Mouse (Mus musculus) layer of hippocampus, adult 2 months (tissue): ENCODE data around the gene Ccl9. TPM values are rescaled to one million over a fixed set of nuclear protein-coding genes. Genes with fewer than 3 reads are reported as not detected.
A peak's percentile ranks its signal among the peaks of the same experiment; 100 is the strongest.

Experiments used
- DNase-seq, 2 experiments: peaks; one replicate each; pipeline ENCODE4 v3.0.0; 2022; ENCODE audit warnings: low spot score in 2 of 2
- H3K27ac ChIP-seq: fragments of 200-600 bp; 2 replicates; pipeline ENCODE4 v1.8.1; 2022
- H3K4me3 ChIP-seq: fragments of 200-600 bp; 2 replicates; pipeline ENCODE4 v1.8.1; 2022; ENCODE audit warnings: mild to moderate bottlenecking
- CTCF ChIP-seq: fragments of 200-600 bp; conservative IDR thresholded peaks from 2 replicates; pipeline ENCODE4 v1.8.1; 2022; ENCODE audit warnings: antibody characterized with exemption, mild to moderate bottlenecking, moderate library complexity
- total RNA-seq, 2 experiments: library from RNA; stranded (reverse); gene quantifications; 2 replicates each; pipeline ENCODE4 v1.2.3; 2021

Ccl9 gene
- total RNA-seq, 2 experiments from 2014 or later: 4.5 to 4.8 TPM

DNA sequence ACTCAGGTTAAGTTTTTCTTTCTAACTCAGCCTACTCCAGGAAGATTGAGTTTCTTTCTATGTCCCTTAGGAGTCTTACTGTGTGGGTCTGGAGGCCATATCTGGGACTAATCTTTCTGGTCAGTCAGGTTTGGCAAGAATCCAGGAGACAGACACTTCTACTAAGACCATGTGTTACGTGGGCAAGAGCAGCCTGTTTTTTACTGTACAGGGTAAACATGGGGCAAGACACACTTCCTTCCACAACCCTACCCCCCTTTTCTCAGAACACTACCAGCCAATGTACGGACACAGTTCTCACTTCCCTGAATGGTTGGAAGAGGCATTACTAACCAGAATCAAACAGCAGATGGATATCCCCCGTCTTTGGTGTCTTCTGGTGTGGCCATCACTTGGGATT, 34.2 kb downstream of the Ccl9 start:
- H3K27ac ChIP-seq: no peak overlapping the region
- TF ChIP-seq CTCF: no peak
- DNase-seq: no peak
- no peak overlapping the region for H3K4me3 ChIP-seq

DNA sequence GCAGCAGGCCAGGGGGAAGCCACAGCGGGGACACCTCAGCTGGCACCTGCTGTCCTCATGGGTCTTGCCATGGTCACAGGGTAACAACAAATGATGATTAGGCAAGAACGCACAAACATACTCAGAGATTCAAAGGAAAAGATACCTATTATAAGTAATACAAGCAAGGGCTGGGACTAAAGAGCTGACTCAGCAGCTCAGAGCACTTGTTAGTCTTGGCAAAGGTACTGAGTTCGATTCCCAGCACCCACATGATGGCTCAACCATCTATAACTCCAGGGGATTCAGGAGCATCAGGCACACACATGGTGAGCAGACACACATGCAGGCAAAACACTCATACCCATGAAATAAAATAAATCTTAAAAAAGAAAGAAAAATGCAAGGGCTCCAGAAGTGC, 37.0 kb downstream of the Ccl9 start:
- H3K27ac ChIP-seq: no peak overlapping the region
- H3K4me3 ChIP-seq: no peak overlapping the region
- no peak for TF ChIP-seq CTCF
- DNase-seq: no peak

DNA sequence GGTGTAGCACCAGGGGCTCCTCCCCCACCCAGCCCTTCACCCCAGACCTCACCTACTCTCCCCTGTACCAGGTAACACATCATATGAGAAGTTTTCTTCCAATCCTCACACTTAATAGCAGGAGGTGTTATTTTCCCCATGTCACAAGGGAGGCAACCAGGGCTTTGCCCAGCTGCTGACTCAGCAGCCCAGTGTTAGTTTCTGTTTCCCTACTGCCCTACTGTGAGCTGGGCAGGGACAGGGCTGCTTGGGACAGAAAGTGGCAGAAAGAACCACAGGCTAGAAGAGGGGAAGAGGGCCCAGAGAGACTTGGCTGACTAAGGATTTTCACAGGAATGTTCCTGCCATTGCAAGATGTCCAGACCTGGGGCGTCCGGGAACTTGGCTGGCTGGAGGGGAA, 37.5 kb downstream of the Ccl9 start:
- Histone ChIP-seq H3K4me3 (no peak overlapping the region), H3K27ac (no peak overlapping the region)
- no peak for DNase-seq
- no peak for TF ChIP-seq CTCF

DNA sequence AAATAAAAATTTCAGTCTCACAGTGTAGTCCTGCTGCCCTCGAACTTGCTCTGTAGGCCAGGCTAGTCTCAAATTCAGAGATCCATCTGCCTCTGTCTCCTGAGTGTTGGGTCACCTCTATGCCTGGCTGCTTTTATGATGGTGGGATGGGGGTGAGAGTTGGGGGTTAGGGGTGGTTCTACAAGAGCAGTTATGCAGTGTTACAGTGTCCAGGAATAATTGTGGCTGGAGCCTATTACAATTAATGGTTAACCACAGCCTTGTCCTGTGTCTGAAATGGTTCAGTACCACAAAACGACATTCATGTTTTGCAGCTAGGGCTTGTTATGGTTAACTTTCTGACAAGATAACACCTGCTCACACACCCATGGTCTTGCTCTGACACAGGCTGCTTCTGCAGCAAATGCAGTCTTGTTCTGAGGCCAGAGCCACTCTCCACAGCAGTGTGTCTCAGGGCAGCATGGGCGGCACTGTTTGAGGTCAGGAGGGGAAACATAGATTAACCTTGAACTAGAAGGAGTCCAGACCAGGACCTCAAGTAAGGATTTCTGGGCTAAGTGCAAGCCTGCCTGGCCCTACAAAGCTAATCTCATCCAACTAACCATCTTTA, 39.6 kb downstream of the Ccl9 start:
- Histone ChIP-seq H3K4me3 (no peak overlapping the region), H3K27ac (no peak overlapping the region)
- no peak for TF ChIP-seq CTCF
- no peak for DNase-seq

DNA sequence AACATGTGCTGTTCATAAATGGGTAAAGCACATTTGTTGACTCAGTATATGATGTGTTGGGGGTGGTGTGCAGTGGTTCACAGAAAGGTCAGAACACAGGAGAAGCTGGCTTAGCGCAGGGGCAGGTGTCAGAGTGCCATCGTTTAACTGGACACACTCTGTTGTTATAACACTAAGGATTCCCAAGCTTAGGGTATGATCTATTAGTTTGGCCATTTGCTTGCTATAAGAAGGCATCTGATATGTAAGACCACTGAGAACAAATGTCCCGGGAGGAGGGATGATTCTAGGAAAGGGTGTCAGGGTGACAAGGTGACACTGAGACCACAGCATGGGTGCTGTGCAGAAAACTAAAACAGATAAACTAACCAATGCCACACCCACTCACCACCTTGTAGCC, 41.6 kb downstream of the Ccl9 start:
- no peak overlapping the region for H3K4me3 ChIP-seq
- no peak for TF ChIP-seq CTCF

DNA sequence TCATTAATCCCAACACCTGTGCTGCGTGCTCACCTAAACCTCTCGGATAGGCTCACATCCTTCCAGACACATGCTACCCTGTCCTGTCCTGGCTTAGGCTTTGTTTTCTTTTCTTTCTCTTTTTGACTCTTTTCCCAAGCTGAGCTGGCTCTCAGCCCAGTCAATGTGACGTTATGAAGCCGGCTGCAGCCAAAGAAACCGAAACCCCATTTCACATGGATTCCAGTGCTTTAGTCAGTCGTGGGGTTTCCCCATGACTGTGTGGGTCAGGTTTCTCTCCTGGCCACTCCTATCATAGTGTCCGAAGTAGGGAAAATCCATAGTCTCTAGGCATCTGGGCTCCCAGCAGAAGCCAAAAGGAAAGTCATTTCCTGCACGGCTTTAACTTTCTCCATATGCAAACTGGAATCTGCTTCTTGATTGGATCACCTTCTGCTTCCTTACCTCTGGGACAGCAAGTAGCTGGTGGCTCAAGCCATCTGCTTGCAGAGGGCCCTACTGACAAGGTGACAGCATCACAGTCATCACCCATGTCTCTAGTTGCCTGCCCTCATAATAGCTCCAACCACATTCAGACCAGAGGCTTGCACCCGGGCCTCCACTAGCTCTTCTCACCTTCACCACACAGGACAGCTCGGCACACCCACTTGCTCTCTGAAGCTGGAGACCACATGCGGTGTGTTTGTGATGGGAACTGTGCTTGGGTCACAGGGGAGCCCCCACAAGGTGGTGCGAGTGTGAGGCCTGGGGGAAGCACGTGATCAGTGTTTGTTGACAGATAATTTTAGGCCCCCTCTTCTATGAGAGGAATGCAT, 43.6 kb downstream of the Ccl9 start:
- no peak for TF ChIP-seq CTCF
- peak; percentile 53 to 66 for DNase-seq
- Histone ChIP-seq H3K27ac (no peak overlapping the region), H3K4me3 (no peak overlapping the region)

More for the DNA sequence above, 41.6 kb downstream of the Ccl9 start:
- DNase-seq: peak in 1 of 2 experiments; percentile 34
- no peak overlapping the region for H3K27ac ChIP-seq

DNA sequence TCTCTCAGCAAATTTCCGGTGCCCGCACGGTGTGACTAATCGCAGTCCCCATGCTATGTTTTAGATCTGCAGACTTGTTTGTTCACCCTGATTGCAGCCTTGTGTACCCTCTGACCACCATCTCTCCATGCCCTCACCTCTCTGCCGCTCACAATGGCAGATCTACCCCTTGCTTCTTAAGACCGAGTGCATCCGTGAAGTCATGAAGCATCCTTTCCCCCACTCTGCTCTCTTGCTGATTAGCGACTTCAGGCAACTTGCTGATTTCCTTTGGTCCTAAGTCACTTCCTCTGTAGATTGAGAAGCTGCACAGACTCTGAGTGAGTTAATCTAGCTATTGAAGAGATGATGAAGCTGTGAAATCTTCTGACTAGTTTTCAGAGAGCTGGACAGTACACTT, 44.3 kb downstream of the Ccl9 start:
- TF ChIP-seq CTCF: no peak
- no peak overlapping the region for H3K27ac ChIP-seq
- no peak for DNase-seq
- no peak overlapping the region for H3K4me3 ChIP-seq

DNA sequence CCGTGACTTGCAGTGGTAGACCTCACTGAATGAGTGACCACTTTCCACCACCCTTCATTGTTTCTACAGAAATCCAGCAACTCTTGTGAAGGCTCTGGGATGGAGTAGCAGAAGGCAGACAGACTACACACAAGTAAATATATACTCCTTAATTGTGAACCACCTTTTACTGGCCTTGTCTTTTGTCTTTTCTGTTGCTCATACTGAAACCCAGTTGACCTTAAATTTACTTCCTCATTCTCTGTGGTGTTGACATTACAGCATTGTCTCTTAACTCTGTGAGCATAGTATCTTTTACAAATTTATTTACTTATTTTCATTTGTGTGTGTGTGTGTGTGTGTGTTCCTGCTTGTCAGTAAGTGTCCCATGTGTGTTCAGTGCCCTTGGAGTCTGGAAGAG, 45.2 kb downstream of the Ccl9 start:
- no peak for TF ChIP-seq CTCF
- H3K4me3 ChIP-seq: no peak overlapping the region
- DNase-seq: no peak
- no peak overlapping the region for H3K27ac ChIP-seq

DNA sequence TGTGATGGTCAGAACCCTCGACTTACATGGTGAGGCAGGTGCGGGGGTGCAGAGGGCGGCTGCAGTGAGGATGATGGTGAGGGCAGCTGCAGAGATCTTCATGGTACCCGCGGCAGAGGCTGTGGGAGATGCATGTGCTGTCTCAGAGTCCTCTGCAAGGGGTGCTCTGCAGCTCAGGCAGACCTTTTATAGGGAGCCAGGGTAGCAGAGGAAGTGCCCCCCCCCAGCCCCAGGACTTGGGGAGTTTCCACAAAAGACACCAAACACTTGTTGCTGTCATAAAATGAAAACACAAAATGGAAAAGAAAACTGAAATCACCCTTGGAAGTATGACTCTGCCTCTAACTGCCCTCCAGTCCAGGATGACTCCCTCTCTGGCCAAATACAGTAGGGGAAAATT, 48.1 kb downstream of the Ccl9 start, which contains the start of gene Ccl5:
Gene Ccl5, minus strand, starts transcription at position 159 of the 400 bp plus-strand sequence.
- H3K4me3 ChIP-seq: no peak within 1 kb of the TSS

DNA sequence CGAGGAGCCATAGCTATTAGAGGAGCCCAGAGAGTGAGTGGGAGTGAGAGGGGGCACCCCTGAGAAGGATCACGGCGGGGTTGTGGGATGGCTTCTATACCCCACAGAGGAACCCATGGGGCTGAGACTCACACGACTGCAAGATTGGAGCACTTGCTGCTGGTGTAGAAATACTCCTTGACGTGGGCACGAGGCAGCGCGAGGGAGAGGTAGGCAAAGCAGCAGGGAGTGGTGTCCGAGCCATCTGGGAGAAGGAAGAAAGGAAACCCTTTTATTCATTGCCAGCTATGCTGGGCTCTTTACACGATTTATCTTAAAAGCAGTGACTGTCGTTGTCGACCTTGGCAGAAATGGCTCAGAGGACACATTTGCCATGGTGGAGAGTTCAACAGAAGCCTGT, 49.4 kb downstream of the Ccl9 start:
- DNase-seq: no peak
- no peak for TF ChIP-seq CTCF
- H3K27ac ChIP-seq: no peak overlapping the region
- H3K4me3 ChIP-seq: no peak overlapping the region

More for the DNA sequence above, 48.1 kb downstream of the Ccl9 start, which contains the start of gene Ccl5:
- no peak within 1 kb of the TSS for H3K27ac ChIP-seq
- no peak for TF ChIP-seq CTCF
- DNase-seq: no peak

Other genes starting within 250 kb of the Ccl9 start
- gene Rasl10b, start 169.5 kb downstream of the Ccl9 start, total RNA-seq: 100 to 1,000 TPM; 229 to 234 TPM
- under 1 TPM in 1 of 2 experiments, not detected in 1; 0.28 TPM for gene Gas2l2, start 149.2 kb downstream of the Ccl9 start, total RNA-seq
- gene 1700020L24Rik, start 141.0 kb downstream of the Ccl9 start, total RNA-seq: not detected
- 1 to 10 TPM; 3.0 to 3.3 TPM for gene Mmp28, start 115.6 kb downstream of the Ccl9 start, total RNA-seq
- gene Taf15, start 105.5 kb downstream of the Ccl9 start, total RNA-seq: 10 to 100 TPM; 81.2 to 93.6 TPM
- gene Heatr9, start 56.5 kb downstream of the Ccl9 start, total RNA-seq: not detected
- not detected for gene Ccl5, start 48.1 kb downstream of the Ccl9 start, total RNA-seq
- 1 to 10 TPM; 1.1 to 1.4 TPM for gene Ccl6, start 14.5 kb upstream of the Ccl9 start, total RNA-seq
- gene Rpl9-ps1, start 67.0 kb upstream of the Ccl9 start, total RNA-seq: not detected
- not detected for gene Ccl3, start 70.7 kb upstream of the Ccl9 start, total RNA-seq
- not detected for gene Ccl4, start 83.9 kb upstream of the Ccl9 start, total RNA-seq
- gene Wfdc17, start 125.4 kb upstream of the Ccl9 start, total RNA-seq: not detected
- gene Wfdc18, start 130.4 kb upstream of the Ccl9 start, total RNA-seq: 1 to 10 TPM in 1 of 2 experiments, not detected in 1; 1.1 TPM
- gene Wfdc21, start 168.3 kb upstream of the Ccl9 start, total RNA-seq: not detected
- 10 to 100 TPM; 17.3 to 18.9 TPM for gene Heatr6, start 175.1 kb upstream of the Ccl9 start, total RNA-seq